Mouse (Mus musculus) 3T3-L1 (cell line): ENCODE measurements around the gene Chmp1a.
"Not testable (repeated sequence)": the region's sequence is repeated elsewhere in the genome, so short reads cannot be mapped to it uniquely, and the experiment has no call there.

Experiments
- DNase-seq: peaks from one replicate; pipeline ENCODE4 v3.0.0-alpha.2; 2015; ENCODE audit warnings: low read depth, low spot score

Gene Chmp1a

GRCm38 (mm10) chr8:123231742-123232141, 19.2 kb upstream of the Chmp1a start:
- no peak for DNase-seq

- DNase-seq, result not testable (repeated sequence)
These were observed 17.8 kb upstream of the Chmp1a start for GRCm38 (mm10) chr8:123230326-123230725.

- no peak for DNase-seq
These were observed 15.9 kb upstream of the Chmp1a start for GRCm38 (mm10) chr8:123228416-123228815.

- peak; percentile 94 for DNase-seq
These were observed 12.0 kb upstream of the Chmp1a start, which contains the start of gene Cdk10 for GRCm38 (mm10) chr8:123224278-123225266. Gene Cdk10 (plus strand): TSS chr8:123224842.

- DNase-seq, result peak; percentile 91
These were observed 8.4 kb upstream of the Chmp1a start for GRCm38 (mm10) chr8:123220917-123221316.

- DNase-seq, result no peak
These were observed 2.9 kb upstream of the Chmp1a start for GRCm38 (mm10) chr8:123215430-123215829.

GRCm38 (mm10) chr8:123213118-123213772, 682 bp upstream of the Chmp1a start:
- no peak for DNase-seq

- peak; percentile 44 for DNase-seq
These were observed 687 bp downstream of the Chmp1a start for GRCm38 (mm10) chr8:123211876-123212275.

GRCm38 (mm10) chr8:123203571-123203970, 9.0 kb downstream of the Chmp1a start:
- no peak for DNase-seq

- DNase-seq, result peak; percentile 87
These were observed 10.3 kb downstream of the Chmp1a start for GRCm38 (mm10) chr8:123202288-123202687.

- no peak for DNase-seq
These were observed 12.7 kb downstream of the Chmp1a start for GRCm38 (mm10) chr8:123199864-123200263.

GRCm38 (mm10) chr8:123197016-123197415, 15.5 kb downstream of the Chmp1a start:
- not testable (repeated sequence) for DNase-seq

- no peak for DNase-seq
These were observed 18.8 kb downstream of the Chmp1a start for GRCm38 (mm10) chr8:123193771-123194170.

- DNase-seq, result no peak
These were observed 20.7 kb downstream of the Chmp1a start for GRCm38 (mm10) chr8:123191908-123192307.

- DNase-seq, result peak; percentile 78
These were observed 21.9 kb downstream of the Chmp1a start for GRCm38 (mm10) chr8:123190678-123191077.

- DNase-seq, result no peak
These were observed 23.7 kb downstream of the Chmp1a start for GRCm38 (mm10) chr8:123188841-123189240.

GRCm38 (mm10) chr8:123188006-123188405, 24.6 kb downstream of the Chmp1a start:
- peak; percentile 59 for DNase-seq

GRCm38 (mm10) chr8:123185566-123186409, 26.8 kb downstream of the Chmp1a start, which contains the start of gene Dpep1:
Gene Dpep1 (plus strand): TSS chr8:123186242.
- DNase-seq, result peak; percentile 60

GRCm38 (mm10) chr8:123181391-123181790, 31.2 kb downstream of the Chmp1a start:
- peak; percentile 37 for DNase-seq

GRCm38 (mm10) chr8:123157888-123158465, 54.6 kb downstream of the Chmp1a start, which contains the start of gene Sult5a1:
Gene Sult5a1 (minus strand): TSS chr8:123158315.
- no peak for DNase-seq
